Mouse (Mus musculus): ENCODE data around the gene Tfr2. TPM values are rescaled to one million over a fixed set of nuclear protein-coding genes. Genes with fewer than 3 reads are reported as not detected.

Tfr2 gene
- total and polyA plus RNA-seq, 3 experiments: 96.2 to 112 TPM; not detected in 1

DNA sequence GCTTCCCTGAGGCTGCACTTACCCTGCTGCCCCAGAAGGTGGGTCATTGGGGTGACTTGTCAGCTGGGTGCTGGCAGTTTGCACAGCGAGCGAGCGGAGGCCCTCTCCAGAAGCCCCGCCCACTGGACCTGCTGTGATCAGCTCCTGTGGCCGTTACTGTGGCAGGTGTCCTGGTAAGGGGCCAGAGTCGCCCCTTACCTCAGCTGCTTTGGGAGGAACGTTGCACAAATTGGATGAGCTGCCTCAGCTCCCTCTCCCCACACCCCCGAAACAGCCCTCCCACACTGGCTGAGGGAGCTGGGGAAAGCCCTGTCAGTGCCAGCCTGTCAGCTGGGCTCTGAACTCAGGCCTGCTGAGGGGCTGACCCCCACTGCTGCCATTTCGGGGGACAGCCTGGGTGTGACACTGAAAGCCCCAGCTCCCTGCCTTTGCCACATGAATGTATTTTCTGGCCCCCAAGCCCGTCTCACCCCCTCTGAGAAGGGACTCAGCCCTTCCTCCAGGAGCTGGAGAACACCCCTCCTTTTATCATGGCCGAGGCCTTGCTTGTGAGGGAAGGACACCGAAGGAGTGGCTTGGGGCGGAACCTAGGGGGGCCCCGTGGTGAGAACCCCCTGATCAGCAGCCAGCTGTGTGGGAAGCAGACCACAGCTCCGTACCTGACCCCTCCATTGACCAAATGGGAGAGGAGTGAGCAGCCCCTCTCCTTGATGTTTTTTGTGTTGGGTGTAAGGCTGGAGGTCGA, 43.3 kb upstream of the Tfr2 start:
- no peaks in the 10 kb centered on the region for H3K27me3 ChIP-seq (ENCODE audit: control insufficient read depth in 1 of 2, insufficient read depth in 2 of 2, low read length in 2 of 2)
- H3K79me2 ChIP-seq (ENCODE audit: control insufficient read depth, insufficient read depth, low read length, poor library complexity): peaks cover 12% of the 10 kb centered on the region
- no peak for DNase-seq (ENCODE audit: low read depth, low spot score)
- TF ChIP-seq MAZ (IDR thresholded peaks at IDR 0.05; ENCODE audit: low read depth, low read length) (no peak), USF2 (IDR thresholded peaks at IDR 0.05; ENCODE audit: borderline replicate concordance in 1 of 2, insufficient read depth in 1 of 2, low read depth in 1 of 2, low read length in 2 of 2) (no peak), CHD2 (IDR thresholded peaks at IDR 0.05; ENCODE audit: low read length) (no peak), KAT2A (conservative IDR thresholded peaks at IDR 0.05; ENCODE audit: low read depth, low read length) (no peak), TAL1 (IDR thresholded peaks at IDR 0.05; ENCODE audit: low read length) (no peak), RAD21 (IDR thresholded peaks at IDR 0.05; ENCODE audit: low read depth, low read length) (no peak), NRF1 (IDR thresholded peaks at IDR 0.05; ENCODE audit: insufficient read depth, low read depth, low read length, poor library complexity, severe bottlenecking) (no peak), E2F4 (IDR thresholded peaks at IDR 0.05; ENCODE audit: borderline replicate concordance, low read depth, low read length) (no peak), CTCF (IDR thresholded peaks at IDR 0.05 in 2 of 3, conservative IDR thresholded peaks at IDR 0.05 in 1 of 3; ENCODE audit: control insufficient read depth in 1 of 3, insufficient read depth in 1 of 3, low read depth in 2 of 3, low read length in 3 of 3, poor library complexity in 1 of 3, severe bottlenecking in 1 of 3) (no peak), ZC3H11A (IDR thresholded peaks at IDR 0.05; ENCODE audit: low read depth, low read length) (no peak), ZMIZ1 (IDR thresholded peaks at IDR 0.05; ENCODE audit: low read depth, low read length) (no peak)
- no peak overlapping the region for H3K4me3 ChIP-seq (ENCODE audit: control insufficient read depth in 1 of 2, insufficient read depth in 1 of 2, low read depth in 2 of 2, low read length in 2 of 2)
- H3K9me3 ChIP-seq (replicated peaks; ENCODE audit: insufficient read depth, low read length): no peaks in the 10 kb centered on the region
- peaks cover 3 to 6% of the 10 kb centered on the region in 2 experiments for H3K36me3 ChIP-seq (ENCODE audit: control insufficient read depth in 1 of 2, insufficient read depth in 2 of 2, low read length in 2 of 2)
- H3K4me1 ChIP-seq (ENCODE audit: control insufficient read depth in 1 of 2, insufficient read depth in 2 of 2, low read length in 2 of 2): no peaks in the 10 kb centered on the region
- no peak overlapping the region for H3K9ac ChIP-seq (ENCODE audit: control insufficient read depth, low read depth, low read length, poor library complexity, severe bottlenecking)
- H3K27ac ChIP-seq (ENCODE audit: control insufficient read depth, low read depth, low read length): no peak overlapping the region

DNA sequence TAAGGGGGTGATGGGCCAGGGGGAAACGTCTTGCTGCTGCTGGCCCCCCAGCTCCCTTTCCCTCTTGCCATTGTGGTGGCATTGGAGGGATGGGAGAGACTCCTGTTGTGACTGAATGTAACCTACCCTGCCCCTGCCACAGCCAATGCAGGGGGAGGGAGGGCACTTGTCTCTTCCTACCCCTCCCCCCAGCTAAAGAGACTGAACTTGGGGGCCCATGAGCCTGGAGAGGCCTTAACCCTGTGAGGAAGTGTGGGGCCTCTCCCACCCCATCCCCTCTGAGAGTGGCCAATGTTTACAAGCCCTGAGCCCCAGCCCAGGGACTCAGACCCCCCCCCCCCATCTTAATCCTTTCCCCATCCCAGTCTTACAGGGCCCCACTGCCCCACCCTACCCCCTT, 42.2 kb upstream of the Tfr2 start:
- Histone ChIP-seq H3K4me1 (ENCODE audit: control insufficient read depth in 1 of 2, insufficient read depth in 2 of 2, low read length in 2 of 2) (no peaks in the 10 kb centered on the region), H3K27ac (ENCODE audit: control insufficient read depth, low read depth, low read length) (no peak overlapping the region), H3K27me3 (ENCODE audit: control insufficient read depth in 1 of 2, insufficient read depth in 2 of 2, low read length in 2 of 2) (no peaks in the 10 kb centered on the region), H3K79me2 (ENCODE audit: control insufficient read depth, insufficient read depth, low read length, poor library complexity) (peaks cover 22% of the 10 kb centered on the region), H3K36me3 (ENCODE audit: control insufficient read depth in 1 of 2, insufficient read depth in 2 of 2, low read length in 2 of 2) (peaks cover 3 to 4% of the 10 kb centered on the region in 2 experiments), H3K9ac (ENCODE audit: control insufficient read depth, low read depth, low read length, poor library complexity, severe bottlenecking) (no peak overlapping the region), H3K4me3 (ENCODE audit: control insufficient read depth in 1 of 2, insufficient read depth in 1 of 2, low read depth in 2 of 2, low read length in 2 of 2) (no peak overlapping the region), H3K9me3 (replicated peaks; ENCODE audit: insufficient read depth, low read length) (no peaks in the 10 kb centered on the region)
- TF ChIP-seq ETS1 (IDR thresholded peaks at IDR 0.05; ENCODE audit: low read depth, low read length) (no peak), CHD2 (IDR thresholded peaks at IDR 0.05; ENCODE audit: low read length) (no peak), GABPA (IDR thresholded peaks at IDR 0.05; ENCODE audit: low read depth, low read length) (no peak), GATA1 (IDR thresholded peaks at IDR 0.05; ENCODE audit: low read depth, low read length) (no peak), EP300 (IDR thresholded peaks at IDR 0.05; ENCODE audit: low read depth in 1 of 2, low read length in 2 of 2) (no peak), ZKSCAN1 (IDR thresholded peaks at IDR 0.05; ENCODE audit: low read depth, low read length) (no peak), SIN3A (IDR thresholded peaks at IDR 0.05; ENCODE audit: low read length) (no peak)
- no peak for DNase-seq (ENCODE audit: low read depth, low spot score)

Measured in MEL (cell line).